Mouse (Mus musculus) urinary bladder, adult 2 months (tissue): ENCODE results near the gene Car14. TPM values are rescaled to one million over a fixed set of nuclear protein-coding genes. Genes with fewer than 3 reads are reported as not detected.
"Not testable (repeated sequence)": the region's sequence is repeated elsewhere in the genome, so short reads cannot be mapped to it uniquely, and the experiment has no call there.

Source experiments
- DNase-seq: peaks from one replicate; pipeline ENCODE4 v3.0.0; 2022; ENCODE audit warnings: low spot score
- polyA plus RNA-seq: library from polyadenylated mRNA; depleted of rRNA; stranded (reverse); fragments of >200 nt; gene quantifications from 2 replicates; pipeline ENCODE4 v1.2.3, GENCODE M21; 2012; rRNA removed

Gene Car14
- polyA plus RNA-seq, result 14.7 and 17.0 TPM in 2 replicates

GRCm38 (mm10) chr3:95904568-95904967, at the start of gene Car14:
TSS of gene Car14 (minus strand) at chr3:95904691.
- no peak for DNase-seq

- DNase-seq, result no peak
Measured at GRCm38 (mm10) chr3:95953522-95953921, 49.0 kb upstream of the Car14 start.

DNA sequence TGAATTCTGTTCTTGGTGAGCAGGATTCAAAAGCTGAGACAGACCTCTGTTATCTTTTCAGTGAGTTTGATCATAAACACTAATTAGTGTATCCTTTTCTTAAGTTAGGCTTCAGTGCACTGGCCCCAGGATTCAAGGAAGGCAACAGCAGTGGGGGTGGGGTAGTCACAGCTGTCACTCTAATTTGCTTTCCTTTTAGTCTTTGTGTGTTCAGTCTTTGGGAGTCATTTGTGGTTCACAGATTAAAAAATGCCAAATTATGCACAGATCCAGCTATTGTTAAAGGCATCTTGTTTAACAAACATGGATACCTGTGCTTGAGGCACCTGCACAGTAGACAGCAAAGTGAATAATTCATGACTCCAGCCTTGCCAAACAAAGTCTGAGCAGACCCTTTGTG, 48.5 kb upstream of the Car14 start:
- no peak for DNase-seq

DNA sequence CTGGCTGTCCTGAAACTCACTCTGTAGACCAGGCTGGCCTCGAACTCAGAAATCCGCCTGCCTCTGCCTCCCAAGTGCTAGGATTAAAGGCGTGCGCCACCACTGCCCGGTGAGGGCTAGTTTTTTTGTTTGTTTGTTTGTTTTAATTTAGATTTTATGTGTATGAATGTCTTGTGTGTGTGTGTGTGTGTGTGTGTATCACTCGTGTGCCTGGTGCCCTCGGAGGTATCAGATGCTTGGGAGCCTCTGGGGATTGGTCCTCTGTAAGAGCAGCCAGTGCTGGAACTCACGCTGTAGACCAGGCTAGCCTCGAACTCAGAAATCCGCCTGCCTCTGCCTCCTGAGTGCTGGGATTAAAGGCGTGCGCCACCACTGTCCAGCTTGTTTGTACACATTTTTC, 47.1 kb upstream of the Car14 start:
- not testable (repeated sequence) for DNase-seq

GRCm38 (mm10) chr3:95950763-95951551, 46.5 kb upstream of the Car14 start:
- peak; percentile 88 for DNase-seq

DNA sequence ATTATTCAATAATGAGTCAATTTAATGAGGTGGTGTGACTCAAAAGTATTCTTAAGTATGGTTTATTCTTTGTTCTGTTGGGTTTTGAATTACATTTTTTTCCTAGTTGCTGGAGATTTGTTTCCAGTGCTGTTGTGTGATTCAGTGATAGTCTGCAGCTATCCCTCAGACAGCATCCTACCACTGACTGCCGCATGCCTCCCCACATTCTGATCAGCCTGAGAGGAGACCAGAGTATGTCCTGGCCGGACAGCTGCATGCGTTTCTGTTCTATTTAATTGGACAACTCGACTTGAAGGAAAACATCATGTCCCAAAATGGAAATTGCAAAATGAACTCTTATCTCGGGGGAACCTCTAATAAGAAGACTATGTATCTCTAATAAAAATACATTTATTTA, 43.8 kb upstream of the Car14 start:
- no peak for DNase-seq

DNA sequence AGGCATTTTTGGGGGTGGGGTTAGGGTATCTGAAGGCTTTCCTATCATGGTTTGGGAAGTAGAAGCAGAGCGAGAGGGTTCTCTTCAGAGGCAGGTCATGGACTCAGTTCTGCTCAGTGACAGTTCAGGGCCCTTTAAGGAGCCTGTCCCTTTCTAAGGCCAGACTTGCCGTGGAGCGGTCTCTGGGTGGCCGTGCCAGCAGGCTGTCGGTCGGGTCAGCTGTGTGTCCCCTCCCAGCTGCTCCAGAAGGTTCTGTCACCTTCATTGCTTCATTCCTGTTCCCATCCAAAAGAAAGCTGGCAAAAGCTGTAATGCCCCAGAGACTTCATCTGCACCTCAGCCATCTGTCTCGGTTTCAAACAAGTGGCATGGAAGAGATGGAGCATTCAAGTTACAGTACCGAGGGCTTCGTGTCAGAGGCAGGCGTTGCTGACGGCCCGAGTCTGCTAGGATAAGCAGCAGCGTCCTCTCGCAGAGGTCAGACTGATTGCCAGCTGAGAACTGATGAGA, 41.3 kb upstream of the Car14 start:
- DNase-seq, result no peak

DNA sequence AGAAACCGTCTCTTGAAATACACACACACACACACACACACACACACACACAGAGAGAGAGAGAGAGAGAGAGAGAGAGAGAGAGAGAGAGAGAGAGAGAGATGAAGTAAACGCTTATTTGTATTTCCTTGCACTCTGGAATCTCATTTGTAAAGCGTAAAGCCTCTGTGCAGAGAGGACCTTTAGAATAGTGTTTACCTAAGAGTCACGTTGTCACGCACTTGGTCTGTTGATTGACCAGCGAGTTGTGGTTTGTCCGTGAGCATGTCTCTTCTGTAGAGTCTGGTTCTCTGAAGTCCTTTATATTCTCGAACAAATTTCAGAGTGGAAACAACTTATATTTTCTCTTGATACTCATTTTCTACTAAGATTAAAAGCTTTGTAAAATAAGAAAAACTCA, 40.3 kb upstream of the Car14 start:
- no peak for DNase-seq

- no peak for DNase-seq
Measured at GRCm38 (mm10) chr3:95943226-95943625, 38.7 kb upstream of the Car14 start.

DNA sequence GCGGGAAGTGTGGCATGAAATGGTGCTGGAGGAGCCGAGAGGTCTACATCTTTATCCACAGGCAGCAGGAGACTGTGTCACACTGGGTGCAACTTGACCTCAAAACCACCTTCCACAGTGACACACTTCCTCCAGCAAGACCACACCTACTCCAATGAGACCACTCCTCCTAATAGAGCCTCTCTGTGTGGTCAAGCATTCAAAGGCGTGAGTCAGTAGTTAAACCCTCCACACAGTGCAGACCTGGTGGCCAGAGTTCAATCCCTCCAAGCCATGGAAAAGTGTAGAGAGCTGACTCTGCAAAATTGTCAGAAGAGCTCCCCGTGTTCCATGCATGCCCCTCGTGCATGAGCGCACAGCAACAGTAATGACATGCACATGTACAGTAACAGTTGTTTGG, 38.3 kb upstream of the Car14 start:
- no peak for DNase-seq

GRCm38 (mm10) chr3:95938835-95939234, 34.3 kb upstream of the Car14 start:
- DNase-seq, result no peak

DNA sequence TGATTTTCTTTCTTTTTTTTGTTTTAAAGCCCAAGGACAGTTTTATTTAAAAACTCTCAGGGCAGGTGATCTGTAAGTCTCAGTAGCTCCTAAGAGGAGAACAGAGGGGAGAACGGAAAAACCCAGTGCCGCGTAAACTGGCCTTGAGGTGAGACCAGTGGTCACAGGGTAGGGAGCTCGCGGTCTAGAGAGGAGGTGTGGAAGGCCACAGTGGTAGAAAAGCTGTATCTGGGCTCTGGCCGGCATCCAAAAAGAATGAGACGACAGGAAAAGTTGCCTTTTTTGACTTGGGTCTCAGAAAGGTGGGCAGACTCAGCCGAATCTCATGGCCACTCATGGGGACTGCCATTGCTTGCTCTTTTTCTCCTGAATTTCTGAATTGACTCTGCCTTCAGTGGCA, 33.7 kb upstream of the Car14 start:
- no peak for DNase-seq

DNA sequence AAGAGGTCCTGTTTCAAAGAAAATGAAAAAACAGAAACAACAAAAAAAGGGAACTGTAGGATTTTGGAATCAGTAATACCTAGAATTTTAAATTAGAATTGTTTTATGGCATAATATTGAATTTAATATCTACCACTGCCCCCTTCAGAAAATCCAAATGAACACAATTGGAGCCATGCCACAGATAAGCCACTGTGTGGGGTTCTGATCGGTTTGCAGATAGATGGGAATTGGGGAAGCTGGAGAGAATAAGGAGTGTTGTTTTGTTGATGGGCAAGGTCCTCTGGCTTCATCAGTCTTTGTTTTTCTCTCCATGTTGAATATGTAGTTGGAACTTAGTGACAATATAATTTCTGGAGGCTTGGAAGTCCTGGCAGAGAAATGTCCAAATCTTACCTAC, 30.0 kb upstream of the Car14 start:
- DNase-seq, result no peak

GRCm38 (mm10) chr3:95933111-95933750, 28.7 kb upstream of the Car14 start:
- DNase-seq, result no peak

DNA sequence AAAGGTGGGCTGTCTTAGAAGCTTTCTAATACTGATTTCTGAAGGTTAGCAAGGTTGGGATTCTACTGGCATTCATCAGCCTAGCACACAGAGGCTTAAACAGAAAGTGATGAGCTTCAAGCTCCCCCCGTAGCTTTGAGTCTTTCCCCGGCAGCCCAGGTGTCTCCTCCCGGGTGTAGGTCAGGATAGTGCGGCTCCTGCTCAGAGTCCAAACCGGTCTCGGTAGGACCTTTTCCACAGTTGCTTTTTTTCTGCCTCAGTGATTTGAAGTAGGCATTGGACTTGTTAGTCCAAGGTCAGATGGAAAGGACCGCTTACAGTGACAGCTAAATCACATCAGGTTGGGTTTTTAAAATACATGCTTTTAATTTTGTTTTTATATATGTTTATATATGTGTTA, 28.1 kb upstream of the Car14 start:
- no peak for DNase-seq

DNA sequence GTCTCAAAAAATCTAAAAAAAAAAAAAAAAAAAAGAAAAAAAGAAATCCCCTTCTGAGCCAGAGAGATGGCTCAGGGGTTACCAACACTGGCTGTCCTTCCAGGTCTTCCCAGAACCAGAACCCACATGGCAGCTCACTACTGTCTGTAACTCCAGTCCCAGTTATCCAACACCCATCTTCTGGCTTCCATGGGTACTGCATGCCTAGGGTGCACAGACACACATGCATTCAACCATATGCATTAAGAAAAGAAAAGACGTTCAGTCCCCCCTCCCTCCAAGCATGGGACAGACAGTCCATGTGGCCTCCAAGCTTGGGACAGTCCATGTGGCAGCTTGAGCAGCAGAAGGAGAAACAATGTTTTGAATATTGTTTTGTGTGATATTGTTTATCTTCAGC, 27.7 kb upstream of the Car14 start:
- no peak for DNase-seq

- no peak for DNase-seq
Measured at GRCm38 (mm10) chr3:95931471-95931870, 27.0 kb upstream of the Car14 start.

DNA sequence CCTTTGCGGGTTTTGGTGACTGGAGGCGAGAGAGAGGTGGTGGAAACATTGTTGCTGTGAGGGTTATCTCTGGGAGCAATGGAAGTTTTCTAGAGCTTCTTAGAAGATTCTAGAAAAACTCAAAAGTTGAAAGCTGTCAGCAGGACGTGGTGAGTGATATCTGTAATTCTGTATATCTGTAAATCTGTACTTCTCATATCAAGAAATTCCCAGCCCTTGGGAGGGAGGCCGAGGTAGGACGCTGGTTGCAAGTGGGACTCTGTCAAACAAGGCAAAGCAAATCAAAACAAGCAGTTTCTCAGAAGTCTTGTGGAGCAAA, 25.9 kb upstream of the Car14 start:
- no peak for DNase-seq

- peak; percentile 55 for DNase-seq
Measured at GRCm38 (mm10) chr3:95929581-95930470, 25.3 kb upstream of the Car14 start.

DNA sequence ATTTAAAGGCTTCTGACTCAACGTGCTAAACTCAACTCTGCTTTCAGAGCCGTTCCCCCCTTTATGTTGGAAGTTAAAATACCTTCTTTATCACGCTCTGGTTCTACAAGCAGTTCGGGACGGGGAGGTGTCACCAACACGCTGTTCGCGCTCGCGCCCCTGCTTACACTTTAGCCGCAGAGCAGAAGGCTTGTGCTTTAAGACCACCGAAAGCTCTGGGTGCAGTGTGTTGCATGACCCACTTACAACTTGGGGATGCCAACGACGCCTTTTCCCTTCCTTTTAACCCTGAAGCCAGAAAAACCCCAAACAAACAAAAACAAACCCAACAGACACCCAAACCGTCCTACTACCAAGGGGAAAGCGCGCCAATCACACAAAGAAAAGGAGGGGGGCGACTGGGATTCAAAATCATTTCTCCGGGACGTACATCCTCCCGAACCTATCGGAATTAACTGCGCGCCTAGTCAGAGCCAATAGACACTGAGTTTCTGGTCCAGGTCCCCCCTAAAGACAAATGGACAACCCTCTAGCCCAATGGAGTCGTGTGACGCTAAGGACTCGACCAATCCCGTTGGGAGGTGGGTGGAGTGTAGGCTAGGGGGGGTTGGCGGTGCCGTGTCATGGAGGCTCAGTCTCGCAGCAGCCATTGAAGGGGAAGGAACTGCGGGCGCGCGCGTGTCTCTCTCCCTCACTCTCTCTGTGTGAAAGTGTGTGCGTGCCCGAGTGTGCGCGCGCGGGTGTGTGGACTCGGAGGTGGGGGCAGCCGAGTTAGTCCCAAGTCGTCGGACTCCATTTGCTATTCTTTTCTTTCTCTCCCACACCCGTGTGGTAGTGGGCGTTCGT, 24.4 kb upstream of the Car14 start, which contains the start of gene Anp32e:
Gene Anp32e, plus strand, starts transcription at position 589 of the 846 bp plus-strand sequence.
- DNase-seq, result peak; percentile 90

- DNase-seq, result no peak
Measured at GRCm38 (mm10) chr3:95928261-95928657, 23.8 kb upstream of the Car14 start.
